Mouse (Mus musculus) liver, embryonic 14.5 days (tissue): ENCODE data around the gene Serpina12.

ENCODE experiments used
- CTCF ChIP-seq: IDR thresholded peaks from 2 replicates; pipeline ENCODE4 v1.5.1; 2016; ENCODE audit warnings: antibody characterized with exemption, low read depth, control low read depth
- EP300 ChIP-seq: IDR thresholded peaks from 2 replicates; pipeline ENCODE4 v1.6.1; 2016; ENCODE audit warnings: antibody characterized with exemption, low read depth

DNA sequence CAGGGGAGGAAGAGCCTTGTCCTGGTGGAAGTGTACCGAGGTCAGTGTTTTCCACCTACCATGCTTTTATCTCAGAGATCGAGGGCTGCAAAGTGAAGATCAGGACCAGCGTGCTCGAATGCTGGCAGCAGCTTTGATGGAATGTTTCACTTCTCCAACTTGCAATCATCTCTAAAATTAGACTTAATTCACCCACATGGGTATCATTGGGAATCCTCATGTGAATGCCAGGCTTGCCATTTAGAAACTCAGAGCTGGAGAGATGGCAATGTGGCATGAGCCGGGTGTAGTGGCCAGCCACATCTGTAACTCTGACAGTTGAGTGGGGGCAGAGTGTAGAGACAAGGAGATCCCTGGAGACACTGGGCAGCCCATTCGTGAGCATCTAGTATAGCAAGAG, 15.9 kb upstream of the Serpina12 start:
- TF ChIP-seq EP300 (no peak), CTCF (no peak)
